Mouse (Mus musculus): ENCODE results near the gene Vamp8.
A peak's percentile ranks its signal among the peaks of the same experiment; 100 is the strongest.

The Vamp8 gene

DNA sequence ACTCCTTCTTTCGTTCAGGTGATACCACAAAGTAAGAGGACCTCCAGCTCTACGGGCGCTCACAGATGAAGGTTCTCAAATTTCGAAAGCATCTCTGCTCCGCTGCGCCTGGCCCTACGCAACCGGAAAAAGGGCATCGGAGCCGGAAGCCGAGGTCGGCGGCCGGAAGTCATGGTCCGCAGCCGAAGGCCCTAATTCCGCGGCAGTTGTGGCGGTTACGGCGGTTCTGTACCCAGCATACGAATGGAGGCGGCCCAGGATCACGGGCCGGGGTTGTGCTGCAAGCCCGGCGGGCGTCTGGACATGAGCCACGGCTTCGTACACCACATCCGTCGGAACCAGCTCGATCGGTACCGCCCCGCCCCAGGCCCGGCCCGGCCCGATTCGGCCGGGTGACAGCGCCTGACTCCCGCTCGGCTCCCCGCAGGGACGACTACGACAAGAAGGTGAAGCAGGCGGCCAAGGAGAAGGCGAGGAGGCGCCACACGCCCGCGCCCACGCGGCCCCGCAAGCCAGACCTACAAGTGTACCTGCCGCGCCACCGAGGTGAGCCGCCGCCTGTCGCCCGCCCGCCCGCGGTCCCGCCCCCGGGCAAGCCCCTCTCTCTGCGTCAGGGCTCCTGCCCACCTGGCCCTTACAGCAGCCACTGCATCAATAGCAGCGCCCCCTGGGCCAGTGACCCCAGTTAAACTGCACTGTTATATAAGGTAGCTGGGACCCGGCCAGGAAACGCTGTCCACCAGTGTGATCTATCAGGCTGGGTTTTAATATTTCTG, 43.1 kb downstream of the Vamp8 start, which contains the start of gene 0610030E20Rik:
0610030E20Rik (plus strand) TSS at position 152 of the 776 bp plus-strand sequence.
- Histone ChIP-seq H3K36me3 (ENCODE audit: insufficient read depth, low read length) (peaks cover 38% of the 10 kb centered on the region), H3K9me3 (ENCODE audit: low read length) (no peaks in the 10 kb centered on the region), H3K4me1 (replicated peaks; ENCODE audit: low read depth, low read length) (peaks cover 42% of the 10 kb centered on the region), H3K27me3 (ENCODE audit: insufficient read depth, low read length) (no peaks in the 10 kb centered on the region; the same call in 1 of the 2 replicates), H3K4me3 (replicated peaks; ENCODE audit: low read length) (peak within 1 kb of the TSS; percentile 88)
- TF ChIP-seq POU5F1 (IDR thresholded peaks at IDR 0.05; ENCODE audit: borderline replicate concordance, low read length) (no peak), CTCF (conservative IDR thresholded peaks at IDR 0.05; ENCODE audit: low read length) (no peak), NANOG (IDR thresholded peaks at IDR 0.05; ENCODE audit: borderline replicate concordance, low read length) (no peak)

DNA sequence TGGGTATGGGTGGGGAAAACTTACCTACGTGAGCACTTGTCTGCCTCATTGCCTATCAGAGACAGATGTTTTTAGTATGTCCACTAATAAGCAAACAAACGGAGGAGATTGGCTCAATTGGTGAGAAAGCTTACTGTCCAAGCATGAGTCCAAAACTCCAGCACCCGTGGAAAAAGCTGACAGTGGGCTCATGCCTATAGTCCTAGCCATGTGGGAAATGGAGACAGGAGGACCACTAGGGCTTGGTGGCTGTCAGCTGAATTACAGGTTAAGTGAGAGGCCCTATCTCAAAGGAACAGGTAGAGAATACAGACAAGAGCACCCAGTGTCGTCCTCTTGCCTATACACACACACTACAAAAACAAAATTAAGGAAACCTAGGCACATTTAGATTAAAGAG, 44.2 kb downstream of the Vamp8 start:
- Histone ChIP-seq H3K27me3 (ENCODE audit: insufficient read depth, low read length) (no peaks in the 10 kb centered on the region; the same call in 1 of the 2 replicates), H3K4me3 (replicated peaks; ENCODE audit: low read length) (0 out of 2 replicates have a peak overlapping the region, but pooled peaks have one; percentile 88), H3K36me3 (ENCODE audit: insufficient read depth, low read length) (peaks cover 45% of the 10 kb centered on the region), H3K4me1 (replicated peaks; ENCODE audit: low read depth, low read length) (peaks cover 42% of the 10 kb centered on the region), H3K9me3 (ENCODE audit: low read length) (no peaks in the 10 kb centered on the region)
- no peak for TF ChIP-seq NANOG (IDR thresholded peaks at IDR 0.05; ENCODE audit: borderline replicate concordance, low read length)
- TF ChIP-seq CTCF (conservative IDR thresholded peaks at IDR 0.05; ENCODE audit: low read length): no peak
- no peak for TF ChIP-seq POU5F1 (IDR thresholded peaks at IDR 0.05; ENCODE audit: borderline replicate concordance, low read length)

- H3K36me3 ChIP-seq (ENCODE audit: insufficient read depth, low read length): peaks cover 45% of the 10 kb centered on the region
- no peaks in the 10 kb centered on the region for H3K9me3 ChIP-seq (ENCODE audit: low read length)
- no peaks in the 10 kb centered on the region; the same call in 1 of the 2 replicates for H3K27me3 ChIP-seq (ENCODE audit: insufficient read depth, low read length)
- peaks cover 42% of the 10 kb centered on the region for H3K4me1 ChIP-seq (replicated peaks; ENCODE audit: low read depth, low read length)
- TF ChIP-seq POU5F1 (IDR thresholded peaks at IDR 0.05; ENCODE audit: borderline replicate concordance, low read length) (no peak), CTCF (conservative IDR thresholded peaks at IDR 0.05; ENCODE audit: low read length) (no peak), NANOG (IDR thresholded peaks at IDR 0.05; ENCODE audit: borderline replicate concordance, low read length) (no peak)
- H3K4me3 ChIP-seq (replicated peaks; ENCODE audit: low read length): peak overlapping the region; percentile 95; the same call in 1 of the 2 replicates
These were observed 44.9 kb downstream of the Vamp8 start for GRCm38 (mm10) chr6:72345633-72346032.

DNA sequence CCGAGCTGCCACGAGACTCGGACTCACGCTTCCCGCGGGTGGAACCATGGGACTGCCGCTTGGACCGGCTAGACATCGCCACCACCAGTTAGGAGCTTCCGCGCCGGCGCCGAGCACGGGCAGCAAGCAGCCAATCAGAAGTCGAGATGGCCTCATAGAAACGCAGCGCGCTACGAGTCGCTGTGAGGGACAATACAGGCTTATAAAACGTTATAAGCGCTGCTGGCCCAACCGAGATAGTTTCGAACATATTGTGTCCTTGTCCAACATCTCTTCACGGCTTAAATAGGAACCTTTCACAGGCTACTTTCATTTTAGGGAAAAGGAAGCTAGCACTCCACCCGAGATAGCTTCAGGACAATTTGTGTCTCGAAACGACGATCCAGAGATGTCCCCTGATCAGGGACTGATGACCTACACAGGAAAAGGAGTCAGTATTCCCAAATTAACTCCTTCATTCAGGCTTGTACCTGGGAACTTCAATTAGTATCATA, 45.4 kb downstream of the Vamp8 start, which contains the start of gene Usp39:
Usp39 (minus strand) TSS at position 111 of the 494 bp plus-strand sequence.
- Histone ChIP-seq H3K9me3 (ENCODE audit: low read length) (no peaks in the 10 kb centered on the region), H3K4me3 (replicated peaks; ENCODE audit: low read length) (peak within 1 kb of the TSS; percentile 95), H3K36me3 (ENCODE audit: insufficient read depth, low read length) (peaks cover 43% of the 10 kb centered on the region), H3K4me1 (replicated peaks; ENCODE audit: low read depth, low read length) (peaks cover 42% of the 10 kb centered on the region), H3K27me3 (ENCODE audit: insufficient read depth, low read length) (no peaks in the 10 kb centered on the region; the same call in 1 of the 2 replicates)
- no peak for TF ChIP-seq NANOG (IDR thresholded peaks at IDR 0.05; ENCODE audit: borderline replicate concordance, low read length)
- no peak for TF ChIP-seq POU5F1 (IDR thresholded peaks at IDR 0.05; ENCODE audit: borderline replicate concordance, low read length)
- TF ChIP-seq CTCF (conservative IDR thresholded peaks at IDR 0.05; ENCODE audit: low read length): no peak

GRCm38 (mm10) chr6:72344396-72345073, 46.0 kb downstream of the Vamp8 start:
- Histone ChIP-seq H3K36me3 (ENCODE audit: insufficient read depth, low read length) (peaks cover 43% of the 10 kb centered on the region), H3K27me3 (ENCODE audit: insufficient read depth, low read length) (no peaks in the 10 kb centered on the region; the same call in 1 of the 2 replicates), H3K4me3 (replicated peaks; ENCODE audit: low read length) (peak overlapping the region; percentile 95), H3K9me3 (ENCODE audit: low read length) (no peaks in the 10 kb centered on the region), H3K4me1 (replicated peaks; ENCODE audit: low read depth, low read length) (peaks cover 42% of the 10 kb centered on the region)
- TF ChIP-seq POU5F1 (IDR thresholded peaks at IDR 0.05; ENCODE audit: borderline replicate concordance, low read length) (no peak), NANOG (IDR thresholded peaks at IDR 0.05; ENCODE audit: borderline replicate concordance, low read length) (no peak)

- Histone ChIP-seq H3K4me1 (replicated peaks; ENCODE audit: low read depth, low read length) (peaks cover 15% of the 10 kb centered on the region), H3K4me3 (replicated peaks; ENCODE audit: low read length) (no peak overlapping the region), H3K27me3 (ENCODE audit: insufficient read depth, low read length) (no peaks in the 10 kb centered on the region), H3K36me3 (ENCODE audit: insufficient read depth, low read length) (peaks cover 71% of the 10 kb centered on the region), H3K9me3 (ENCODE audit: low read length) (no peaks in the 10 kb centered on the region)
- TF ChIP-seq CTCF (conservative IDR thresholded peaks at IDR 0.05; ENCODE audit: low read length): no peak
- no peak for TF ChIP-seq POU5F1 (IDR thresholded peaks at IDR 0.05; ENCODE audit: borderline replicate concordance, low read length)
- no peak for TF ChIP-seq NANOG (IDR thresholded peaks at IDR 0.05; ENCODE audit: borderline replicate concordance, low read length)
These were observed 50.0 kb downstream of the Vamp8 start for GRCm38 (mm10) chr6:72340481-72340880.

Measured in E14TG2a.4 (cell line).